Mouse (Mus musculus): Measurements from ENCODE around the gene Zfp266. TPM values are rescaled to one million over a fixed set of nuclear protein-coding genes. Genes with fewer than 3 reads are reported as not detected.
"Not testable (repeated sequence)": the region's sequence is repeated elsewhere in the genome, so short reads cannot be mapped to it uniquely, and the experiment has no call there.

The Zfp266 gene
- total RNA-seq (2021) = 41.7 and 47.2 TPM in 2 replicates
- long read RNA-seq, full-length matches to known transcripts = 4 of 19 reads
- long read RNA-seq, partial matches to known transcripts = 6 of 19 reads
- long read RNA-seq, other reads (novel, unspliced or antisense) = 9 of 19 reads

DNA sequence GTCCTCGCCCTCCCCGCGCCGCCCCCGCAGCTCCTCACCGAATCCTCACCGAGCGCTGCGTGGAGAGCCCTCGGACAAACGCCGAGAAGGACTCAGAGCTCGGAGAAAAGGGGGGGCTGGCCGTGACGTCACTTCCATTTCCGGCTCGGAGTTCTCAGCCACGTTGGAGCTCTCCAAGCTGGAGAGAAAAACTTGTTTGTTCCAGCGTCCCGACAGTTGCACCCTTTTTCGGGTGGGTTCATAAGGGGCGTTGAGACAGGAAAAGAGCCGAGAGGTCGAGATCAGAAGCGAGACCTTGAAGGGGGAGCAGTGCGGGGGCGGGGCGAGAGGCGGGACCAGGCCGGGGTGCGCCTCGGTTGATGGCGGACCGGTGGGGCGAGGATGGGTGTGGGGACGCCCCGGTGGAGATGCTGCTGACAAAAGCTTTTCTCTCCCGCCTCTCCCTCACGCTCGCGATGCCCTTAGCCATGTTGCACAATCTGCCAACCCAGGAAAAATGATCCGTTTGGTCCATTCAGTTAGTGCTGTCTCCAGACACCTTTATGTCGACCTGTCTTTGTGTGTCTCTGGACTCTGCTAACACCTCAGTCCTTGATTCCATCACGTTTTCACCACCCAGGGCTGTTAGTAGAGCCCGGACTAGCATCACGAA is at the start of gene Zfp266:
TSS of gene Zfp266 (minus strand) at position 112 of the 652 bp plus-strand sequence.
- DNase-seq = peak; percentile 91

DNA sequence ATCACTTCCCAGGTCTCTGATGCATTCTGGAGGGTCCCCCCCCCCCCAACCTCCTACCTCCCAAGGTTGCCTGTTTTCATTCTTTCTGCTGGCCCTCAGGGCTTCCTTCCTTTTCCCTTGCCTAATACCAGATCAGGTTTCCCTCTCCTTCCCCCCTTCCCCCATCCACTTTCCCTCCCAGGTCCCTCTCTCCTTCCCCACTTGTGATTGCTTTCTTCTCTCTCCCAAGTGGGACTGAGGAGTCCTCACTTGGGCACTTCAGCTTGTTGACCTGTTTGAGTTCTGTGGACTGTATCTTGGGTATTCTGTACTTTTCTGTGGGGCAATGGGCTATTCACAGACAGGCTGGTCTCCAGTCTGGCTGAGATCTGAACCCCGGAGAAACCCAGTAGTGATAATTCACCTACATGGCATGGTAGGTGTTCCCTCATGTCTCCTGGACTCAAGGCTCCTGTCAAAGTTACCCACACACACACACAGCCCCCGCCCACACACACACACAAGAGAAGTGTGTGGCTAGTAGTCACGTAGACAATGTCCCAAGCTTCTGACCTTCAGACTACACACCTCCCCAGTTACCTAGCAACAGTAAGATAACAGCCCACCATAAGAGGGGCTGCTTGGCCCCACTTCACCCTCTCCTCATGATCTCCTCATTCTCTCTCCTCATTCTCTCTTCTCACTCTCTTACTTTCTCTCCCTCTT is 44.3 kb upstream of the Zfp266 start:
- DNase-seq = not testable (repeated sequence)

- DNase-seq = peak; percentile 4
Observed at GRCm38 (mm10) chr9:20562177-20562576, 41.0 kb upstream of the Zfp266 start.

DNA sequence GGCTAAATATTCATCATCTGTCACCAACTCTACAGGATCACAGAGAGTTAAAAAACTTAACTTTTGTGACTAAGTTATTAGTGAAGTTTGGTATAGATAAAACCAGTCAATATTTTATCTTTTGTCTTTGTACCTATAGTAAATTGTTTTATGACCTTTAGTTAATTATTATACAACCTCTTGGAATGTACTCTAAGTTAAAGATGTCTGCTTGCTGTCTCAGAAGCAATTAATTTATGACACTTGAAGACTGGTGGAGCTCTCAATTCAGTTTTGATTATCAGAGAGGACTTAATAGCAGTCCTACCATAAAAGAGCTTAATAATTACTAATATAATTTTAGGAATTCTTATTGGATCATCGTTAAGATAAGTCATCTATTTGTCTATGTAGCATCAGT is 31.5 kb upstream of the Zfp266 start:
- no peak for DNase-seq

- no peak for DNase-seq
Observed at GRCm38 (mm10) chr9:20551781-20552275, 30.6 kb upstream of the Zfp266 start.

- no peak for DNase-seq
Observed at GRCm38 (mm10) chr9:20545151-20545550, 23.9 kb upstream of the Zfp266 start.

DNA sequence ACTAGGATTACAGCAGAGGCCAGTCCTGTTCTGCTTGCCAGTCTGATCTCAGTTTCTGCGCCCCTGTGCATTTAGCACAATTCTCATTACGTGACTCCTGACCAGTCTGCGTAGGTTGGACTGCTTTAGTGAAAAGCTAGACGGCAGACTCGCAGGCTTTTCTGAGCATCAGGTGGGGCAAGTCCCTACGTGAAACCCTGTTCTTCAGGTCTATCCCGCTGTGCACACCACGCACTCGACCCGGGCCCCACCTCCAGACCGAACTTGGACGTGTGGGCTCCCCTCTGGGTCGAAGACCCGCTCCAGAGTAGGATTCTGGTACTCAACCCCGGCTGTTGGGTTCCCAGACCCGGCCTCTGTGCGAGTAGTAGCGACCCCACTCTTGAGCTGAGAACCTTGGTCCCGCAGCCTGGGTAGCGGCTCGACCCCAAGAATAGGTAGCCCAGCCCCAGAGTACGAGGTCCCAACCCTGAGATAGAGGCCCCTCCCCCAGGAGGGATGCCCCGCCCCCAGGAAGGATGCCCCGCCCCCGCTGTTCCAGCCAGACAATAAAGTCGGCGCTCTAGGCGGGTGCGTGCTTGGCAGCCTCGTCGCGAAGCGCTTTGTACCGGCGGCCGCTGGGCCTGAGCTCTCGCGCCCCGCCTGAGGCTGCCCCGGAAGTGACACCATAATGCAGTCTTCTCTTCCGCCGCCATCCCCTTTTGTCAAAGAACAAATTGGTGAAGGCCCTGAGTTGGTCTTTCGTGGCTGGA is 23.0 kb upstream of the Zfp266 start:
- peak; percentile 87 for DNase-seq

GRCm38 (mm10) chr9:20543496-20543895 is 22.3 kb upstream of the Zfp266 start:
- DNase-seq = no peak

DNA sequence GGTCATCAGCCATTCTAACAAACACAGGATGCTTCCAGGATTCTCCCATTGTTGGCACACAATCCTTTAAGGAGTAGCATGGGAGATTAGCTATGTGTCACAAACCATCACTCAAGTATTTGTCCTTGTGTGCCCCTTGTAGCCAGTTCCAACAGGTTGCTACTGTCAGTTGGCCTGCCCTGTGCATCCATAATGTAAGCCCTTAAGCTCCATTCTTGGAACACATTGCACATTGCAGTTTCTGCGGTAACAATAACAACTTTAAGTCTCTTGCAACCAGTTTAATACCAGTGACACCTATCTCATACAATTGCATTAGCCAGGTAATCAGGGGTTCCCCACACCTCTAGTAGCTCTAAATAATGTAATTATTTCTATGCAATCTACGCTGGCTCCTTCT is 15.4 kb upstream of the Zfp266 start:
- DNase-seq = no peak

- no peak for DNase-seq
Observed at GRCm38 (mm10) chr9:20534326-20534926, 13.2 kb upstream of the Zfp266 start.

DNA sequence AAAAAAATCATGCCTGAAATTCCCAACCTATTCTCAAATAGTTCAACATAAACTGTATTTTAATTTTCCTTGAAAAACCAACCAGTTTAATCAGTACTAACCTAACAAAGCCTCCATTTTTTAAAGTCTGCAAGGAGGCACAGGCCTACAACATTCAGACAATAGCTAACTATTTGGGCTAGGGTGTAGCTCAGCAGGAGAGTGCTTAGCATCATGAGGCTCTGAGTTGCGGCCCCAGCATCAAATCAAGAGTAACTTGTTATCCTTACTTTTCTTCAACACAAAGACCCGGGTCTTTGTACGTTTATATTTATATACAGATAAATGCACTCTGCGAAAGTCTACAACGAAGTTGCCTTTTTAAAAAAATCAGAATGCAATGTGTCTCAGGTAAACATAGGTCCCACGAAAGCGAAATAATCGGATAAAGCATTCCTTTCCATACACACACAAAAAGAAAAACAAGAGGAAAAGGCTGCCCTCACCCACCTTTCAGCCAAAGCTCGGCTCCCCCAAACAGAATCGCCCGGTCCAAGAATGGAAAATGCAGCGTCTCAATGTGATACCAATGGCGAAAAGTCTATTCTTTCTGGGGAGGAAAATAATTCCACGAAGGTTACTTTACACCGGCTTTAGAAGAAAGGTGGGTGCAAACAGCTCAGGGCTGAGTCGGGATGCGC is 546 bp downstream of the Zfp266 start:
- DNase-seq = no peak

DNA sequence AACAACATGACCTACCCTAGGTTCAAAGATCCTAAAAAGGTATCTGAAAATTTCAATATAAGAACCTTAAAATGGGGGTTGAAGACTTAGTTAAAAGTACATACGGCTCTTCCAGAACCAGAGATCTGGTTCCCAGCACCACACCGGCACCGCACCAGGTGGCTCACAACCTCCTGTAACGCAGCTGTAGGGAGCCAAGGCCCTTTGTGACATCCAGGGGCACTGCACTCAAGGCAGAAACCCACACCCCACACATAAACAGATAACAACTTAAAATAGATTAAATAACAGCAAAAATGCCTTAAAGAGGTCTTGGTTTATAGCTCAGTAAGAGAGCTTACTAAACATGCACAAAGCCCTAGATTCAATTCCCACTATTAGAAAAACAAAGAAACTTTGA is 1.3 kb downstream of the Zfp266 start:
- no peak for DNase-seq

GRCm38 (mm10) chr9:20518708-20519107 is 2.5 kb downstream of the Zfp266 start:
- DNase-seq = no peak

DNA sequence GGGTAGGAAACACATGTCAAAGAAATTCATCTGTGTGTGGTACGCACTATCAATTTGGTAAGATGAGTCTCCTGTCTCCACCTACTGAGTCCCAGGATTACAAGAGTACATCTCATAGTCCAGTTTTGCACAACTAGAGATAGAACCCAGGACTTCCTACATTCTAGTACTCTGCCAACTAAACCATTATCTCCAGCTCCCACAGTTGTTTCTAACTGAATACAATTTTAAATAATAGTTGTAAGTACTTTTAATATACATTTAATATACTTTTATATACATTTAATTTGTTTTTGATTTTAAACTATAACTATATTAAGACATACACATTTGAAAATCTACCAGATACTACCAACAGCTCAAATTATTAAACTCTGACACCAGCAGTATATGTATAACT is 3.5 kb downstream of the Zfp266 start:
- no peak for DNase-seq

- DNase-seq = no peak
Observed at GRCm38 (mm10) chr9:20514016-20514415, 7.2 kb downstream of the Zfp266 start.

DNA sequence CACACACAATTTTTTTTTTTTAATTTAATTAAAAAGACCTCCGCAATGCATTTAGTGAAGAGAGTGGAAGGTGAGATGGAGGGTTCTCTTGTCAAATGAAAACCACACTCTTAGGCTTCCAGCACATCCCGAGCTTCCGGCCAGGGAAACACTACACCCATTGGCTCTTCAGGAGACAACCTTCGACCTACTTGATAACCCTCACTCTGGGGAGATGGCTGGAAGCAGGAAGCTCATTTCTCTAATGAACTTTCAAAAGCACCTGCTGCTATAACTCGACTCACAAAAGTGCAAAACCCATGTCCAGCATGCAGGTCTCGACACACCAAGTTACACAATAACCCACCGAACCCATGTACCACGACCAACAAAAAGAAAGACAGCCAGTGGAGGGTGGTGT is 8.5 kb downstream of the Zfp266 start:
- no peak for DNase-seq

DNA sequence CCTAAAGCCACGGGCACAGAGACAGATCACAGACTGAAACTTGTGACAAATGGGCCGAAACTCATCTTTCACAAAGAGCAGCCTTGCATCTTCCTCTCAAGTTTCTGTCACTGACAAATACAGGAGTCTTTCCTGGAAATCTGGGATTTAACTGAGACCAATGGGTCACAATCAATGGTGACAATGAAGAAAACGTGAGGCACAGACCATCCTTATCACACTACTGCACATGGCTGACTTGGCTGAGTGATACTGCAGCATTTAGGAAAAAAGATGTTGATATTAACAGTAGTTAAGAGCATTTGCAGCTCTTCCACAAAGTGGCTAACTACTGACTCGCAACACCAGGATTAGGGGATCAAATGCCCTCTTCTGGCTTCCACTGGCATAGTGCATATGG is 9.6 kb downstream of the Zfp266 start:
- DNase-seq = no peak

- DNase-seq = no peak
Observed at GRCm38 (mm10) chr9:20510346-20510745, 10.9 kb downstream of the Zfp266 start.

DNA sequence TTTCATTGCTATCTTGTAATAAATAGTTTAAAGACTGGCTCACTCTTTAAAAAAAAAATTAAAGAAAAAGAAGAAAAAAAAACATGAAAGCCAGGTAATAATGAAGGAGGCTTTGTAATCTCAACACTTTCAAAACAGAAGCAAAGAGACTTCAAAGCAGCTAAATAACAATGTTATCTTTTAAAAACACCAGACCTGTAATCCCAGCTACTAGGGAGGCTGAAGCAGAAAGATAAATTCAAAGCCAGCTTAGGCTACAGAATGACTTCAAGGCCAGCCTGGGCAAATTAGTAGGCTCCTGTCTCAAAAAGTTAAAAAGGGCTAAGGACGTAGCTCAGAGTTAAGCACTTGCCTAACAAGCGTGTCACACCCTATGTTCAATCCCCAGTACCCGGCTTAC is 11.5 kb downstream of the Zfp266 start:
- DNase-seq = no peak

GRCm38 (mm10) chr9:20504801-20505200 is 16.4 kb downstream of the Zfp266 start:
- DNase-seq = no peak

GRCm38 (mm10) chr9:20493281-20493680 is 27.9 kb downstream of the Zfp266 start:
- DNase-seq = no peak

Data from adrenal gland, postnatal 25 days (tissue).